Mouse (Mus musculus) heart, adult 2 months (tissue): Measurements from ENCODE around the gene Elmsan1. TPM values are rescaled to one million over a fixed set of nuclear protein-coding genes. Genes with fewer than 3 reads are reported as not detected.

Source experiments
- DNase-seq, 2 experiments: peaks; one replicate each; pipeline ENCODE4 v3.0.0; 2021
- H3K27ac ChIP-seq: fragments of 200-600 bp; 2 replicates; pipeline ENCODE4 v1.8.1; 2022
- H3K27me3 ChIP-seq: fragments of 200-500 bp; 2 replicates; pipeline ENCODE4 v1.6.1; 2012; ENCODE audit warnings: mild to moderate bottlenecking, low read length, inconsistent platforms, mixed read lengths; ENCODE audit not compliant: control insufficient read depth, insufficient read depth
- H3K36me3 ChIP-seq: fragments of 200-500 bp; 2 replicates; pipeline ENCODE4 v1.6.1; 2012; ENCODE audit warnings: low read length, inconsistent platforms; ENCODE audit not compliant: control insufficient read depth, insufficient read depth
- H3K4me1 ChIP-seq: fragments of 200-500 bp; 2 replicates; pipeline ENCODE4 v1.6.1; 2011; ENCODE audit warnings: low read length; ENCODE audit not compliant: control insufficient read depth, insufficient read depth
- H3K4me3 ChIP-seq: fragments of 200-600 bp; 2 replicates; pipeline ENCODE4 v1.8.1; 2022
- H3K79me2 ChIP-seq: fragments of 200-500 bp; replicated peaks from 2 replicates; pipeline ENCODE4 v1.6.1; 2012; ENCODE audit warnings: mild to moderate bottlenecking, inconsistent platforms, low read length, moderate library complexity, mixed read lengths; ENCODE audit not compliant: control insufficient read depth, insufficient read depth
- H3K9ac ChIP-seq: fragments of 200-500 bp; 2 replicates; pipeline ENCODE4 v1.6.1; 2012; ENCODE audit warnings: low read depth, mild to moderate bottlenecking, control low read depth, inconsistent platforms, low read length, mixed read lengths
- CTCF ChIP-seq: fragments of 200-600 bp; IDR thresholded peaks from 2 replicates; pipeline ENCODE4 v1.8.1; 2022; ENCODE audit warnings: antibody characterized with exemption, mild to moderate bottlenecking, moderate library complexity
- EP300 ChIP-seq: fragments of 200-500 bp; IDR thresholded peaks from 2 replicates; pipeline ENCODE4 v1.6.1; 2011; ENCODE audit warnings: low read depth, low read length, control low read depth; ENCODE audit not compliant: insufficient read depth
- POLR2A ChIP-seq: fragments of 200-500 bp; IDR thresholded peaks from 2 replicates; pipeline ENCODE4 v1.6.1; 2011; ENCODE audit warnings: mild to moderate bottlenecking, low read depth, low read length, control low read depth; ENCODE audit not compliant: insufficient read depth
- WGBS: fragments of 180-500 bp; shearing (Covaris S2); methylation state at CpG from one replicate; pipeline ENCODE4 v1.1.7; 2018; 5-methylcytosine and 5-hydroxymethylcytosine counted together
- intact Hi-C: fragments of 180-260 bp; cut with DNase I; formaldehyde crosslinking; loops from one replicate; pipeline ENCODE4 v1.15.1; 2025
- long read RNA-seq: library from polyadenylated mRNA; stranded (forward); transcript quantifications from one replicate; pipeline ENCODE4 v2.0.0, GENCODE M21; 2021
- polyA plus RNA-seq: library from polyadenylated mRNA; depleted of rRNA; stranded (reverse); fragments of >200 nt; gene quantifications from 2 replicates; pipeline ENCODE4 v1.2.3, GENCODE M21; 2012; rRNA removed
- total RNA-seq, 2 experiments: library from RNA; stranded (reverse); gene quantifications; 2 replicates each; pipeline ENCODE4 v1.2.3; 2021

Elmsan1 gene
- total RNA-seq (10 to 100 TPM; 12.3 to 14.7 TPM), polyA plus RNA-seq (8.1 and 8.4 TPM in 2 replicates)
- long read RNA-seq, result 0 reads

DNA sequence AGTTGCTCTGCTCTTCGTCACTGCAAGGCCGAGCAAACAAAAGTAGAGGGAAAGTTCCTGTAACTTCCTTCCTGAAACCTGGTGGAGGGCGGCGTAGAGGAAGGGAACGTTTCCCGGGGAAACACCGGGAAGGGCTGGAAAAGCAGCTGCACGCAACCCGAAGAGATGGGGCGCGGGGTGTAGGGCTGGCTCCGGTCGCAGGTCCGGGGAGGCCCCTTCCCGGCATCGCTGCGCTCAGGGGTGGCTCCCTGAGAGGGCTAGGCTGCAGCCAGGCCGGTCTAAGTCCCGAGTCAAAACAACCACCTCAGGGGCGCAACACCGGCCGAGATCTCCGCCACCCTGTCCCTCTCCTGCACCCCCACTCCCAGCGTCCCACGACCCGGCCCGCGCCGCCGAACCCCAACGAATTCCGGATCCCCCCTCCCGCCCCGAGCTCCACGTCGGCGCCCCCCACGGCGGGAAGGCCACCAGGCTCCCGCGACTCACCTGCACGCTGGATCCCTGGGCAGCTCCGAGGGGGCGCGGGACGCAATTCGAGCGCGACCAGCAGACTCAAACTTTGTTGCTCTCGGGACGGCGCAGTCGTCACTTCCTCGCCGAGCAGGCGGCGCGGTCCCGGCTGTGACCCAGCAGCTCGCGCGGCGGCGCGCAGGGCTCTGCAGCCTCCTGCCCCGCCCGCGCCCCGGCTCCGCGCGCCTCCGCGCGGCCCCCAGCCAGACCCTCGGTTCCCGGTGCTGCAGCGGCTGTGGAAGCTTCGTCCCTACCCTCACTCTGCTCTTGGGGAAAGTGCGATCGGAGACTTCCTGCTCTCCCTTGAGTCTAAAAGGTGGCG lies at the start of gene Elmsan1:
TSS of gene Elmsan1 (minus strand) at position 593 of the 832 bp plus-strand sequence.
- TF ChIP-seq CTCF (no peak), POLR2A (peak; percentile 80), EP300 (0 out of 2 replicates have a peak, but pooled peaks have one; percentile 45)
- peak; percentile 89 to 91 for DNase-seq
- intact Hi-C loops, result loop anchor here (1.0 kb wide), 2 partner anchors 24 to 44 kb away; no protein-coding TSS in a partner anchor
- Histone ChIP-seq H3K79me2 (peaks cover 3% of the 10 kb centered on the region), H3K9ac (peak within 1 kb of the TSS; percentile 94), H3K36me3 (no peaks in the 10 kb centered on the region; the same call in 1 of the 2 replicates), H3K27ac (peak within 1 kb of the TSS; percentile 92), H3K4me3 (peak within 1 kb of the TSS; percentile 91), H3K27me3 (no peaks in the 10 kb centered on the region), H3K4me1 (peaks cover 19% of the 10 kb centered on the region)
- under 1% methylated on average over 81 of the region's 82 CpGs for WGBS

DNA sequence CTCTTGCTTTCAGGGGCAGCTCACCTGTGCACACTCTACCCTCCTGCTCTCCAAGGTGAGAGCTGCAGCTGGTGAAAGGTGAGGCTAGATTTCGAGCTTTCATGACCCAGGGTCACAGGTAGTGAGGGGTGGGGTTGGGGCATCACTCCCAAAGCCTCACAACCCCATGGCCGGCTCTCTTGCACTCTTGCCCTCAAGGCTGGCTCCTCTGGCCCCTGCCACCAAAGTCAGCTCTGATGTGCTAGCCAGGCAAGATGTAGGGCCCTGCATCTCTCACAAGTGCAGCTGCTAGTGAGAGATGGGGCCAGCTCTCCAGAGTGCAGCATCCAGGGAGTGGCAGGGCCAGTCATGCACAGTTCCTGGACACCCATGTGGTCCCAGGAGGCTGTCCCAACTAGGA lies 48.6 kb upstream of the Elmsan1 start:
- H3K27ac ChIP-seq, result no peak overlapping the region
- H3K79me2 ChIP-seq, result no peaks in the 10 kb centered on the region
- H3K4me3 ChIP-seq, result no peak overlapping the region
- no peak overlapping the region for H3K9ac ChIP-seq
- intact Hi-C loops, result no loop called here
- no peak for DNase-seq
- H3K4me1 ChIP-seq, result no peaks in the 10 kb centered on the region
- no peak for TF ChIP-seq POLR2A
- no peak for TF ChIP-seq EP300
- no peak for TF ChIP-seq CTCF
- no peaks in the 10 kb centered on the region for H3K27me3 ChIP-seq
- H3K36me3 ChIP-seq, result no peaks in the 10 kb centered on the region
- 67% methylated on average over 2 of the region's 2 CpGs for WGBS

DNA sequence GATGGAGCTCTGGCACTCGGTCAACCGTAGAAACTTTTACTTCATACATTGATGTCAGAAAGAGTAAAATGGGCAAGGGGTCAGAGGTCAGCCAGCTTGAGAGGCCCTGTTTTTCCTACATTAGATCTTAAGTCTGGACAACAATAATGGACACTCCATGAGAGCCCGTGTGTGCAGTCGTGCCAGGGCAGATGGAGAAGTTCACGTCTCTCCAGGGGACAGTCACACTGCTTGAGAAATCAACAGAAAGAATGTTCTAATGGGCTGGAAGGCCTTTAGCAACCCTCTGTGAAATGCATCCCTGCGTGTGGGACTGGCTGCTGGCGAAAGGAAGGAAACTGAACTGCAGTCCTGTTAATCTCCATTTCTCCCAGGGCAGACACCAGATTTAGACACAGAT lies 41.7 kb upstream of the Elmsan1 start:
- Histone ChIP-seq H3K79me2 (no peaks in the 10 kb centered on the region), H3K4me1 (no peaks in the 10 kb centered on the region), H3K4me3 (no peak overlapping the region), H3K36me3 (no peaks in the 10 kb centered on the region), H3K27ac (no peak overlapping the region), H3K27me3 (no peaks in the 10 kb centered on the region), H3K9ac (no peak overlapping the region)
- DNase-seq, result no peak
- TF ChIP-seq POLR2A (no peak), CTCF (no peak), EP300 (no peak)
- intact Hi-C loops, result no loop called here
- 68% methylated on average over 7 of the region's 7 CpGs for WGBS

DNA sequence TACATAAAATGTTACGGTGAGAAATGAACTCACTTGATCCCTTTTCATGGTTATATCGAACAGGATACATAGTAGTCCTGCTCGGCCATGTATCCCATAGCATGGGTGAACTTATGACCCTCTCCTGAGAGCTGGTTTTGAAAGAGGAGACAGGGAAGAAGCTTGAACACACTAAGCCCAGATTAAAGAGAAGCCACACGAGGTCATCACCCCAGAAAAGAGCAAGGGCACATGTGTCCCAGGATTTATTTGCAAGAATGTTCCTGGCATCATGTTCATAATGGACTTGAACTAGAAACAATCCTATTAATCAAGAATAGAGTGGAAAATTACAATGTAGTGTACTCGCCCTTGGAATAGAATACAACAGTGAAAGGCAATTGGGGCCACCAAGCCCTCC lies 36.2 kb upstream of the Elmsan1 start:
- no peak for DNase-seq
- intact Hi-C loops, result no loop called here
- Histone ChIP-seq H3K27ac (no peak overlapping the region), H3K4me1 (no peaks in the 10 kb centered on the region), H3K9ac (no peak overlapping the region), H3K4me3 (no peak overlapping the region), H3K27me3 (no peaks in the 10 kb centered on the region), H3K36me3 (no peaks in the 10 kb centered on the region), H3K79me2 (no peaks in the 10 kb centered on the region)
- 78% methylated on average over 5 of the region's 5 CpGs for WGBS
- TF ChIP-seq EP300 (no peak), POLR2A (no peak), CTCF (no peak)

DNA sequence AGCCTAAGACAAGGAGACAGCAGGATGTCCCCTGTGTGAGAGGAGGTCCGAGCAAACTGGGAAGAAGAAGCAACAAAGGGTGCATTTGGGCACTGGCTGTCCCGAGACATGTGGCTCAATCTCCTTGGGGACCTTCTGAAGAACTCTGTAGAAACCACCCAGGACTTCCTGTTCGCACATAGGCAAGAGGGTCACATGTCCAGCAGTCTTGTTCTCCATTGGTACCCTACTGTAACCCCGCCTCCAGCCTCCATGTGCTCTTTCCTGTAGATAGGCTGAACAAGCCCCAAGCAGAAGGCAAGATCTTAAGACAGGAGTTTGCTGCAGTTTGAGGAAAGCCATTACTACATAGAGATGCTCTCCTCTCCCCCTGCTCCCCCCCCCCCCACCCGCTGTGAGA lies 34.1 kb upstream of the Elmsan1 start:
- no peak for TF ChIP-seq EP300
- no peak for TF ChIP-seq POLR2A
- no peak for TF ChIP-seq CTCF
- H3K79me2 ChIP-seq, result no peaks in the 10 kb centered on the region
- DNase-seq, result no peak
- H3K4me1 ChIP-seq, result no peaks in the 10 kb centered on the region
- 80% methylated on average over 5 of the region's 5 CpGs for WGBS
- no peak overlapping the region for H3K9ac ChIP-seq
- H3K36me3 ChIP-seq, result no peaks in the 10 kb centered on the region
- H3K27me3 ChIP-seq, result no peaks in the 10 kb centered on the region
- H3K4me3 ChIP-seq, result no peak overlapping the region
- H3K27ac ChIP-seq, result no peak overlapping the region
- intact Hi-C loops, result no loop called here

DNA sequence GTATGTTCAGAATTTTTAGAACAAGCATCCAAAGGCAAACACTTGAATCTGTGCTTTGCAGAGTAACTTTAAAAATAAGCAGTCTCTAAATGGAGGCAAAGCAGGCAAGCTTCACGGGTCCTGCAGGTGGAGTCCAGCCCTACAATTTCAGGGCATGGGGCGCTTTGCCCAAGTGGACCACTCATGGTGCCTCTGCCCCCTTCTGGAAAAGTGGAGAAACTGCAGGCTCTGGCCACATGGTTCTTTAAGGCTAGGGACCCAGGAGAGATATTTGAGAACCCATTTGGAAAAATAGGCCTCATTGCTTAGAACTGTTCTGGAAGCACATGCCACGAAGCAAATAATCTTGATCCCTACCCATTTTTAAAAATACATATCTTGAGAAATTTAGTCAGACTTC lies 30.5 kb upstream of the Elmsan1 start:
- Histone ChIP-seq H3K27ac (no peak overlapping the region), H3K9ac (no peak overlapping the region), H3K36me3 (no peaks in the 10 kb centered on the region), H3K4me1 (no peaks in the 10 kb centered on the region), H3K79me2 (no peaks in the 10 kb centered on the region), H3K4me3 (no peak overlapping the region), H3K27me3 (no peaks in the 10 kb centered on the region)
- TF ChIP-seq EP300, result peak; percentile 91
- TF ChIP-seq POLR2A, result no peak
- DNase-seq, result peak; percentile 71 to 73
- WGBS, result 6% methylated on average over 3 of the region's 3 CpGs
- intact Hi-C loops, result loop anchor here (1.0 to 10.0 kb wide), 4 partner anchors 28 to 184 kb away; partner anchors contain the start of genes Acot5 and Pnma1
